Mouse (Mus musculus) bone marrow macrophage, adult 2 months (primary cell): ENCODE data around the gene Zfp955b.

Experiments used
- CTCF ChIP-seq: IDR thresholded peaks from 2 replicates; pipeline ENCODE4 v1.5.1; 2012; ENCODE audit warnings: low read depth, mild to moderate bottlenecking, low read length, moderate library complexity
- POLR2A ChIP-seq: IDR thresholded peaks from 2 replicates; pipeline ENCODE4 v1.6.1; 2012; ENCODE audit warnings: mild to moderate bottlenecking, low read depth, low read length, borderline replicate concordance

DNA sequence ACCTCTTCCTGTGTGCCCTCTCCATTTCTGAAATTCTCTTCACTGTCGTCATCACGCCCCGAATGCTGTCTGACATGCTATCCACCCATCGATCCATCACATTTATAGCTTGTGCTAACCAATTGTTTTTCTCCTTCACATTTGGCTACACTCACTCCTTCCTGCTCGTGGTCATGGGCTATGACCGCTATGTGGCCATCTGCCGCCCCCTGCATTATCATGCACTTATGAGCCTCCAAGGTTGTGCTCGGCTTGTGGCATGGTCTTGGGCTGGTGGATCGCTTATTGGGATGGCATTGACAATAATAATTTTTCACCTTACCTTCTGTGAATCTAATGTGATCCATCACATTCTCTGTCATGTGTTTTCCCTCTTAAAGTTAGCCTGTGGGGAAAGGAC, 20.4 kb upstream of the Zfp955b start:
- no peak for TF ChIP-seq CTCF
- TF ChIP-seq POLR2A: no peak
